Mouse (Mus musculus) ES-Bruce4 (cell line): ENCODE measurements around the gene Pmpca.

Source experiments
- CTCF ChIP-seq: IDR thresholded peaks from one replicate; pipeline ENCODE4 v1.8.1; 2011; ENCODE audit warnings: low read depth, low read length
- EP300 ChIP-seq: IDR thresholded peaks from 2 replicates; pipeline ENCODE4 v1.6.1; 2011; ENCODE audit warnings: low read depth, low read length; ENCODE audit not compliant: insufficient read depth
- POLR2A ChIP-seq: IDR thresholded peaks from one replicate; pipeline ENCODE4 v1.8.1; 2011; ENCODE audit warnings: low read length; ENCODE audit not compliant: insufficient read depth

DNA sequence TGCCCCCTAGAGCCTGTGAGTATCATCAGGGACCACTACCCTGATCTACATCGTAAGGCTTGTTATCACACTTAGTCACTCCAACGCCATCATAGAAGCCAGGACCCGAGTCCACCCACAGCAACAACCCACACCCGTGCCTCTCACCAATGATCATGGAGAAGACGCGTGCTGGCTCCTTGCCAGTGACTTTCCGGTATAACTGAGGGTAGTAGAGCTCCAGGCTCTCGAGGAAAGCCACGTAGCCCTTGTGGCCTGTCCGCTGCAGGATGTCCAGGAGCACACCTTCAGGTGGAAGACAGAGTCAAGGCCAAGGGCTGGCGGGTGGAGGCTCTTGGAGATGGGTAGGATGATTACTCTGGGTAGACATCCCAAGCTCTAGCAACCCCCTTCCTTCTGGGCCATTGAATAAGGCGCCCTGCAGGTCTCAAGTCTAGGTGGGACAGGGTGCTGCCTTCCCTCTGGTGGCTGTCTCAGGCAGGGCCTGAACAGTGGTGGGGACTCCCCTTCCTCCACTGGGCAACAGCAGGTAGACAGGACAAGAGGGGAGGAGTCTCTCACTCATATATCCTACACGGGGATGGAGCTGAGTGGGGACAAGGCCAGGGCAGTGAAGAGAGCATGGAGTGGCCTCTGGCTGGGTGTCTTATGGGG, 30.3 kb upstream of the Pmpca start:
- TF ChIP-seq CTCF (no peak), EP300 (no peak), POLR2A (no peak)
